19 mouse cellular contexts compared by ENCODE assay signal in genomic region chr7:121018778-121019177, GRCm38 (mm10). TPM values are rescaled to one million over a fixed set of nuclear protein-coding genes. Genes with fewer than 3 reads are reported as not detected.
"Had no signal": no experiment of that assay in that cellular context is flagged by ENCODE, and none has a peak within 500 bp of the region (broad histone marks: within the 10 kb centered on the region; RNA-seq: fewer than 3 reads in every experiment).

No protein-coding gene starts in this region.

- H3K27ac ChIP-seq: liver, embryonic 14.5 days; midbrain, embryonic 13.5 days; midbrain, embryonic 15.5 days; neural tube, embryonic 12.5 days had no signal

- H3K4me3 ChIP-seq: midbrain, embryonic 13.5 days; midbrain, embryonic 15.5 days; neural tube, embryonic 12.5 days had no signal

- H3K4me2 ChIP-seq: lung, embryonic 14.5 days; midbrain, embryonic 11.5 days; midbrain, embryonic 13.5 days; midbrain, embryonic 15.5 days; neural tube, embryonic 12.5 days had no signal

- H3K4me1 ChIP-seq: midbrain, embryonic 13.5 days; midbrain, embryonic 15.5 days; neural tube, embryonic 12.5 days had no signal

- ATAC-seq: midbrain, embryonic 13.5 days; midbrain, embryonic 15.5 days had no signal

- H3K27me3 ChIP-seq: midbrain, embryonic 13.5 days; midbrain, embryonic 15.5 days; neural tube, embryonic 12.5 days had no signal

- DNase-seq: lung, adult 18-20 months; lung, embryonic 14.5 days; lung, postnatal 10 days; lung, postnatal 4 days; right cerebral cortex, postnatal 14 days; thymus, adult 18-20 months; thymus, postnatal 25 days; thymus, postnatal 4 days had no signal

- H3K9me3 ChIP-seq: midbrain, embryonic 13.5 days; midbrain, embryonic 15.5 days; neural tube, embryonic 12.5 days had no signal

- H3K9ac ChIP-seq: liver, embryonic 14.5 days; lung, embryonic 14.5 days; midbrain, embryonic 13.5 days; midbrain, embryonic 15.5 days; neural tube, embryonic 12.5 days had no signal

- H3K36me3 ChIP-seq: midbrain, embryonic 13.5 days; midbrain, embryonic 15.5 days; neural tube, embryonic 12.5 days had no signal

RNA-seq across cellular contexts. Expression of gene Mfsd13b, which starts 36.5 kb away (rescaled TPM):
- total RNA-seq: midbrain, postnatal 0 days; monocyte, adult 5-6 weeks; neutrophil, adult 5-6 weeks had no signal
- polyA plus RNA-seq: liver, embryonic 16.5 days; lung, embryonic 14.5 days; midbrain, embryonic 13.5 days; neural tube, embryonic 14.5 days; stomach, embryonic 14.5 days had no signal
